Mouse (Mus musculus) MEL (cell line): ENCODE data around the gene Rap1gds1. TPM values are rescaled to one million over a fixed set of nuclear protein-coding genes. Genes with fewer than 3 reads are reported as not detected.

Experiments
- DNase-seq: peaks from one replicate; pipeline ENCODE4 v3.0.0; 2011; ENCODE audit warnings: low read depth, low spot score
- H3K27ac ChIP-seq: 2 replicates; pipeline ENCODE4 v1.5.1; 2012; ENCODE audit warnings: low read depth, mild to moderate bottlenecking, control low read depth, low read length, moderate library complexity; ENCODE audit not compliant: control insufficient read depth
- H3K27me3 ChIP-seq, 2 experiments: fragments of 150-350 bp in 1 of 2; sonication (generic) in 1 of 2; 2 replicates each; pipeline ENCODE4 v1.6.1; 2012; ENCODE audit warnings: low read length in 2 of 2, mild to moderate bottlenecking in 2 of 2, improper control_type of control experiment in 1 of 2, moderate library complexity in 1 of 2; ENCODE audit not compliant: insufficient read depth in 2 of 2, control insufficient read depth in 1 of 2
- H3K36me3 ChIP-seq, 2 experiments: 2 replicates each; pipeline ENCODE4 v1.6.1; 2012 to 2014; ENCODE audit warnings: low read length in 2 of 2, improper control_type of control experiment in 1 of 2, inconsistent platforms in 1 of 2, mild to moderate bottlenecking in 1 of 2; ENCODE audit not compliant: insufficient read depth in 2 of 2, control insufficient read depth in 1 of 2
- H3K4me1 ChIP-seq, 2 experiments: fragments of 150-350 bp in 1 of 2; sonication (generic) in 1 of 2; 2 replicates each; pipeline ENCODE4 v1.6.1; 2012; ENCODE audit warnings: low read length in 2 of 2, improper control_type of control experiment in 1 of 2, mild to moderate bottlenecking in 1 of 2; ENCODE audit not compliant: insufficient read depth in 2 of 2, control insufficient read depth in 1 of 2
- H3K4me3 ChIP-seq, 2 experiments: fragments of 150-350 bp in 1 of 2; sonication (generic) in 1 of 2; 2 replicates each; pipeline ENCODE4 v1.5.1; 2012; ENCODE audit warnings: low read depth in 2 of 2, low read length in 2 of 2, mild to moderate bottlenecking in 2 of 2, moderate library complexity in 2 of 2, control low read depth in 1 of 2, improper control_type of control experiment in 1 of 2; ENCODE audit not compliant: control insufficient read depth in 1 of 2, insufficient read depth in 1 of 2
- H3K79me2 ChIP-seq: 2 replicates; pipeline ENCODE4 v1.6.1; 2012; ENCODE audit warnings: mild to moderate bottlenecking, low read length, moderate library complexity; ENCODE audit not compliant: control insufficient read depth, poor library complexity, insufficient read depth
- H3K9ac ChIP-seq: 2 replicates; pipeline ENCODE4 v1.6.1; 2012; ENCODE audit warnings: low read depth, mild to moderate bottlenecking, control low read depth, low read length, moderate library complexity; ENCODE audit not compliant: control insufficient read depth, poor library complexity, severe bottlenecking
- H3K9me3 ChIP-seq: fragments of 150-350 bp; sonication (generic); replicated peaks from 2 replicates; pipeline ENCODE4 v1.6.1; 2012; ENCODE audit warnings: mild to moderate bottlenecking, low read length, improper control_type of control experiment, moderate library complexity; ENCODE audit not compliant: insufficient read depth
- BHLHE40 ChIP-seq: IDR thresholded peaks from 2 replicates; pipeline ENCODE4 v1.6.1; 2012; ENCODE audit warnings: low read depth, mild to moderate bottlenecking, inconsistent platforms, low read length, improper control_type of control experiment, borderline replicate concordance
- CHD1 ChIP-seq: IDR thresholded peaks from 2 replicates; pipeline ENCODE4 v1.6.1; 2012; ENCODE audit warnings: low read depth, mild to moderate bottlenecking, inconsistent platforms, low read length, improper control_type of control experiment
- CHD2 ChIP-seq: IDR thresholded peaks from 2 replicates; pipeline ENCODE4 v1.6.1; 2011; ENCODE audit warnings: low read length, improper control_type of control experiment
- CTCF ChIP-seq, 3 experiments: IDR thresholded peaks in 2 of 3; conservative IDR thresholded peaks in 1 of 3; 2 replicates each; pipeline ENCODE4 v1.5.1; 2011 to 2012; ENCODE audit warnings: low read length in 3 of 3, low read depth in 2 of 3, mild to moderate bottlenecking in 2 of 3, improper control_type of control experiment in 1 of 3, inconsistent platforms in 1 of 3, mixed read lengths in 1 of 3, moderate library complexity in 1 of 3; ENCODE audit not compliant: control insufficient read depth in 1 of 3, insufficient read depth in 1 of 3, poor library complexity in 1 of 3, severe bottlenecking in 1 of 3
- E2F4 ChIP-seq: IDR thresholded peaks from 2 replicates; pipeline ENCODE4 v1.6.1; 2011; ENCODE audit warnings: low read depth, low read length, improper control_type of control experiment, borderline replicate concordance
- ELF1 ChIP-seq: IDR thresholded peaks from 2 replicates; pipeline ENCODE4 v1.6.1; 2014; ENCODE audit warnings: low read depth, mild to moderate bottlenecking, inconsistent platforms, low read length, improper control_type of control experiment, moderate library complexity
- EP300 ChIP-seq, 2 experiments: IDR thresholded peaks; 2 replicates each; pipeline ENCODE4 v1.6.1; 2011; ENCODE audit warnings: improper control_type of control experiment in 2 of 2, low read length in 2 of 2, low read depth in 1 of 2, mild to moderate bottlenecking in 1 of 2
- ETS1 ChIP-seq: IDR thresholded peaks from 2 replicates; pipeline ENCODE4 v1.6.1; 2012; ENCODE audit warnings: low read depth, mild to moderate bottlenecking, inconsistent platforms, low read length, improper control_type of control experiment, moderate library complexity
- GABPA ChIP-seq: IDR thresholded peaks from 2 replicates; pipeline ENCODE4 v1.6.1; 2012; ENCODE audit warnings: low read depth, mild to moderate bottlenecking, inconsistent platforms, low read length, improper control_type of control experiment, moderate library complexity
- GATA1 ChIP-seq: IDR thresholded peaks from 2 replicates; pipeline ENCODE4 v1.6.1; 2011; ENCODE audit warnings: low read depth, low read length, improper control_type of control experiment
- HCFC1 ChIP-seq: IDR thresholded peaks from 2 replicates; pipeline ENCODE4 v1.6.1; 2012; ENCODE audit warnings: low read depth, mild to moderate bottlenecking, inconsistent platforms, low read length, improper control_type of control experiment, moderate library complexity
- MAFK ChIP-seq: IDR thresholded peaks from 2 replicates; pipeline ENCODE4 v1.6.1; 2011; ENCODE audit warnings: low read depth, mild to moderate bottlenecking, low read length, improper control_type of control experiment, borderline replicate concordance
- MAX ChIP-seq: IDR thresholded peaks from 2 replicates; pipeline ENCODE4 v1.6.1; 2011; ENCODE audit warnings: low read length, improper control_type of control experiment
- MAZ ChIP-seq: IDR thresholded peaks from 2 replicates; pipeline ENCODE4 v1.6.1; 2012; ENCODE audit warnings: low read depth, mild to moderate bottlenecking, inconsistent platforms, low read length, improper control_type of control experiment
- MEF2A ChIP-seq: IDR thresholded peaks from 2 replicates; pipeline ENCODE4 v1.6.1; 2014; ENCODE audit warnings: low read depth, mild to moderate bottlenecking, inconsistent platforms, low read length, improper control_type of control experiment; ENCODE audit not compliant: poor library complexity, insufficient replicate concordance, severe bottlenecking; ENCODE audit errors: extremely low read depth
- MYB ChIP-seq: IDR thresholded peaks from 2 replicates; pipeline ENCODE4 v1.6.1; 2011; ENCODE audit warnings: mild to moderate bottlenecking, low read depth, low read length, improper control_type of control experiment
- MYC ChIP-seq: IDR thresholded peaks from 2 replicates; pipeline ENCODE4 v1.6.1; 2011; ENCODE audit warnings: low read depth, mild to moderate bottlenecking, low read length, improper control_type of control experiment, moderate library complexity
- POLR2A ChIP-seq, 2 experiments: IDR thresholded peaks; 2 replicates each; pipeline ENCODE4 v1.6.1; 2011 to 2012; ENCODE audit warnings: low read length in 2 of 2, mild to moderate bottlenecking in 2 of 2, control low read depth in 1 of 2, improper control_type of control experiment in 1 of 2, low read depth in 1 of 2, moderate library complexity in 1 of 2; ENCODE audit not compliant: control insufficient read depth in 1 of 2, insufficient read depth in 1 of 2, poor library complexity in 1 of 2
- POLR2AphosphoS5 ChIP-seq: IDR thresholded peaks from 2 replicates; pipeline ENCODE4 v1.6.1; 2012; ENCODE audit warnings: low read depth, borderline replicate concordance, mild to moderate bottlenecking, inconsistent platforms, low read length, moderate library complexity, mixed read lengths
- RAD21 ChIP-seq: IDR thresholded peaks from 2 replicates; pipeline ENCODE4 v1.6.1; 2011; ENCODE audit warnings: mild to moderate bottlenecking, low read depth, low read length, improper control_type of control experiment
- RCOR1 ChIP-seq: IDR thresholded peaks from 2 replicates; pipeline ENCODE4 v1.6.1; 2012; ENCODE audit warnings: low read depth, mild to moderate bottlenecking, inconsistent platforms, low read length, improper control_type of control experiment
- SIN3A ChIP-seq: IDR thresholded peaks from 2 replicates; pipeline ENCODE4 v1.6.1; 2012; ENCODE audit warnings: low read length, improper control_type of control experiment, inconsistent platforms
- SMC3 ChIP-seq: IDR thresholded peaks from 2 replicates; pipeline ENCODE4 v1.6.1; 2011; ENCODE audit warnings: low read depth, low read length, improper control_type of control experiment
- TAL1 ChIP-seq: IDR thresholded peaks from 2 replicates; pipeline ENCODE4 v1.6.1; 2012; ENCODE audit warnings: mild to moderate bottlenecking, inconsistent platforms, low read length, moderate library complexity, mixed read lengths
- TCF12 ChIP-seq: IDR thresholded peaks from 2 replicates; pipeline ENCODE4 v1.6.1; 2014; ENCODE audit warnings: low read depth, mild to moderate bottlenecking, inconsistent platforms, low read length, improper control_type of control experiment, moderate library complexity
- USF1 ChIP-seq: IDR thresholded peaks from 2 replicates; pipeline ENCODE4 v1.6.1; 2014; ENCODE audit warnings: low read depth, mild to moderate bottlenecking, inconsistent platforms, low read length, improper control_type of control experiment, moderate library complexity
- USF2 ChIP-seq, 2 experiments: IDR thresholded peaks; 2 replicates each; pipeline ENCODE4 v1.6.1; 2011 to 2012; ENCODE audit warnings: improper control_type of control experiment in 2 of 2, low read length in 2 of 2, borderline replicate concordance in 1 of 2, inconsistent platforms in 1 of 2, low read depth in 1 of 2, mild to moderate bottlenecking in 1 of 2; ENCODE audit not compliant: insufficient read depth in 1 of 2
- ZC3H11A ChIP-seq: IDR thresholded peaks from 2 replicates; pipeline ENCODE4 v1.6.1; 2012; ENCODE audit warnings: low read depth, mild to moderate bottlenecking, inconsistent platforms, low read length, improper control_type of control experiment
- ZKSCAN1 ChIP-seq: IDR thresholded peaks from 2 replicates; pipeline ENCODE4 v1.6.1; 2012; ENCODE audit warnings: low read depth, mild to moderate bottlenecking, inconsistent platforms, low read length, improper control_type of control experiment, moderate library complexity
- ZNF384 ChIP-seq: IDR thresholded peaks from 2 replicates; pipeline ENCODE4 v1.6.1; 2012; ENCODE audit warnings: low read depth, mild to moderate bottlenecking, inconsistent platforms, low read length, improper control_type of control experiment
- polyA plus RNA-seq, 2 experiments: library from polyadenylated mRNA; stranded (reverse) in 1 of 2; unstranded in 1 of 2; fragments of >175 nt in 1 of 2; fragments of >200 nt in 1 of 2; gene quantifications; 2 replicates each; pipeline versions ENCODE4 v1.2.1 to v1.2.4; 2012; ENCODE audit warnings: low replicate concordance in 2 of 2, low read depth in 1 of 2; ENCODE audit not compliant: insufficient read length in 2 of 2, insufficient read depth in 1 of 2, missing spikeins in 1 of 2
- total RNA-seq: library from RNA; depleted of rRNA; stranded (reverse); fragments of 300-350 nt; gene quantifications from 2 replicates; pipeline ENCODE4 v1.2.3, GENCODE M21; 2012

The Rap1gds1 gene
- total and polyA plus RNA-seq, 3 experiments, result 34.7 to 67.2 (median 53.3) TPM

GRCm38 (mm10) chr3:138991367-138991766 lies 83.6 kb downstream of the Rap1gds1 start:
- DNase-seq, result peak; percentile 59
- no peak overlapping the region for H3K4me3 ChIP-seq
- no peak overlapping the region for H3K27ac ChIP-seq
- no peaks in the 10 kb centered on the region for H3K9me3 ChIP-seq
- no peaks in the 10 kb centered on the region for H3K27me3 ChIP-seq
- H3K36me3 ChIP-seq, result peaks cover 0 to 38% of the 10 kb centered on the region in 2 experiments; a peak in 2 of 4 replicates
- H3K79me2 ChIP-seq, result no peaks in the 10 kb centered on the region
- peaks cover 23 to 31% of the 10 kb centered on the region in 2 experiments for H3K4me1 ChIP-seq
- TF ChIP-seq MAZ, result 0 out of 2 replicates have a peak, but pooled peaks have one; percentile 30
- TF ChIP-seq POLR2A (IDR thresholded peaks at IDR 0.05; ENCODE audit: control insufficient read depth in 1 of 2, insufficient read depth in 1 of 2, low read depth in 1 of 2, low read length in 2 of 2, poor library complexity in 1 of 2), result no peak
- TF ChIP-seq TCF12, result peak; percentile 39
- peak; percentile 79 for TF ChIP-seq GATA1
- TF ChIP-seq RCOR1, result peak; percentile 33; the same call in 1 of the 2 replicates
- TF ChIP-seq GABPA, result no peak
- peak; percentile 19; the same call in 1 of the 2 replicates for TF ChIP-seq TAL1
- TF ChIP-seq EP300 (IDR thresholded peaks at IDR 0.05; ENCODE audit: low read depth in 1 of 2, low read length in 2 of 2), result peak; percentile 57 to 63
- TF ChIP-seq USF1, result no peak
- no peak for TF ChIP-seq CTCF (IDR thresholded peaks at IDR 0.05 in 2 of 3, conservative IDR thresholded peaks at IDR 0.05 in 1 of 3; ENCODE audit: control insufficient read depth in 1 of 3, insufficient read depth in 1 of 3, low read depth in 2 of 3, low read length in 3 of 3, poor library complexity in 1 of 3, severe bottlenecking in 1 of 3)
- TF ChIP-seq MYB, result no peak
- TF ChIP-seq ZC3H11A, result no peak
- TF ChIP-seq SIN3A, result no peak
- TF ChIP-seq CHD2, result no peak
- TF ChIP-seq HCFC1, result no peak
- no peak overlapping the region for H3K9ac ChIP-seq

- Histone ChIP-seq H3K4me3 (peak overlapping the region in 1 of 2 experiments; percentile 25; a peak in 2 of 4 replicates), H3K9ac (peak overlapping the region; percentile 14; the same call in 1 of the 2 replicates), H3K27ac (peak overlapping the region; percentile 57), H3K4me1 (peaks cover 23 to 31% of the 10 kb centered on the region in 2 experiments), H3K9me3 (no peaks in the 10 kb centered on the region), H3K79me2 (no peaks in the 10 kb centered on the region), H3K27me3 (no peaks in the 10 kb centered on the region), H3K36me3 (peaks cover 0 to 38% of the 10 kb centered on the region in 2 experiments; a peak in 2 of 4 replicates)
- peak; percentile 72 for DNase-seq
- TF ChIP-seq RAD21 (no peak), USF2 (IDR thresholded peaks at IDR 0.05; ENCODE audit: borderline replicate concordance in 1 of 2, insufficient read depth in 1 of 2, low read depth in 1 of 2, low read length in 2 of 2) (no peak), HCFC1 (no peak), SMC3 (no peak), E2F4 (no peak), ETS1 (peak; percentile 31; the same call in 1 of the 2 replicates), GABPA (no peak), MYC (0 out of 2 replicates have a peak, but pooled peaks have one; percentile 22), MEF2A (no peak), CHD1 (no peak), ZKSCAN1 (0 out of 2 replicates have a peak, but pooled peaks have one; percentile 9), TCF12 (peak; percentile 50; the same call in 1 of the 2 replicates), MAX (no peak), CTCF (IDR thresholded peaks at IDR 0.05 in 2 of 3, conservative IDR thresholded peaks at IDR 0.05 in 1 of 3; ENCODE audit: control insufficient read depth in 1 of 3, insufficient read depth in 1 of 3, low read depth in 2 of 3, low read length in 3 of 3, poor library complexity in 1 of 3, severe bottlenecking in 1 of 3) (no peak), MAFK (no peak), ELF1 (no peak), BHLHE40 (no peak), ZNF384 (no peak), EP300 (IDR thresholded peaks at IDR 0.05; ENCODE audit: low read depth in 1 of 2, low read length in 2 of 2) (peak; percentile 54 to 63; a peak in 3 of 4 replicates), POLR2AphosphoS5 (no peak)
These were observed 85.9 kb downstream of the Rap1gds1 start for GRCm38 (mm10) chr3:138989141-138989540.
